Mouse (Mus musculus): ENCODE results near the gene Plppr1.

GRCm38 (mm10) chr4:49321903-49322635 is 263.0 kb downstream of the Plppr1 start:
- peak; percentile 89 for TF ChIP-seq CTCF (IDR thresholded peaks at IDR 0.05; ENCODE audit: low read depth)
- no peak for TF ChIP-seq EP300 (optimal IDR thresholded peaks at IDR 0.05)

All from stomach, postnatal 0 days (tissue).